Mouse (Mus musculus): ENCODE data around the gene Phf20.

DNA sequence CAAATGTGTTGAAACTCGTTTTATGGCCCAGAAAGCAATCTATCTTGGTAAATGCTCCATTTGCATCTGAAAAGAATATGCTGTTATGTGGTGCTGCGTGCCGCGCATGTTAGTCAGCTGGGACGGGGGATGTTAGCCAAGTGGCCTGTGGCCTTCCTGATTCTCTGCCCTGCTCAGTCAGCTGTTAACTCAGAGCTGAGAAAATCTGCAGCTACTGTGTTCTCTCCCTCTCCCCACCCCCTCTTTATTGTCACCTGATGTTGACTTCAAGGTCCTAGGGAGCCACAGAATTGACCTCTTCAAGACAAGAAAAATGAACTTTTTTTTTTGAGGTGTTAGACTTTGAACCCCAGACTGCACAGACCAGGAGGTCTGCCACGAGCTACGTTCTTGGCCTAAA lies 159.8 kb downstream of the Phf20 start:
- TF ChIP-seq CTCF (IDR thresholded peaks at IDR 0.05; ENCODE audit: borderline replicate concordance, extremely low read depth, insufficient read depth, insufficient read length) (no peak), POLR2A (IDR thresholded peaks at IDR 0.05; ENCODE audit: borderline replicate concordance, extremely low read depth, insufficient read depth, insufficient read length, poor library complexity, severe bottlenecking) (no peak)

All from brain, embryonic 14.5 days (tissue).